Mouse (Mus musculus) retina, postnatal 7 days (tissue): ENCODE measurements around the gene Proser3.

Source experiments
- DNase-seq: peaks from one replicate; pipeline ENCODE4 v3.0.0-alpha.2; 2012; ENCODE audit warnings: low read depth, low spot score

Gene Proser3

GRCm38 (mm10) chr7:30552102-30553020, at the start of gene Proser3, which contains the start of gene Hspb6:
Gene Proser3, minus strand, starts transcription at chr7:30552299.
Gene Hspb6, plus strand, starts transcription at chr7:30552178.
- DNase-seq = peak; percentile 91

GRCm38 (mm10) chr7:30600651-30601050, 48.6 kb upstream of the Proser3 start:
- no peak for DNase-seq

- peak; percentile 83 for DNase-seq
Measured at GRCm38 (mm10) chr7:30599933-30600353, 47.8 kb upstream of the Proser3 start.

- DNase-seq = no peak
Measured at GRCm38 (mm10) chr7:30598786-30599185, 46.7 kb upstream of the Proser3 start, which contains the start of gene Zbtb32. Gene Zbtb32, minus strand, starts transcription at chr7:30598909.

DNA sequence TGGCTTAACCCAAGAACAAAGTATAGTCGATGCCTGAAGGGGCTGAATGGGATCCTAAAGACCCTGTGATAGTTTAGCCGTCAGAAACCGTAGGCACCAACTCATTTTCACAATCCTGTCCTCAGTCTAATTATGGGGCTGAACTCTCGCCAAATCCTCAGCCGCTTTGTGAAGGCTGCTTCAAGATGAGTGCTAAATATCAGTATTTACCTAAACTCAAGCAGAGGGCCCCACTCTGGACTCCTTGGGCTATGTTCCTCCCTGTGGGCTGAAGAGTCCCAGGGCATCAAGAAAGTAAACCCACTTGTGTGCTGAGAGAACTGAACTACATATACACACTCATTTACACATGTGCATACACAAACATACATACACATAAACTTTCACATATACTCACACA, 44.7 kb upstream of the Proser3 start:
- no peak for DNase-seq

- DNase-seq = no peak
Measured at GRCm38 (mm10) chr7:30596093-30596492, 44.0 kb upstream of the Proser3 start.

DNA sequence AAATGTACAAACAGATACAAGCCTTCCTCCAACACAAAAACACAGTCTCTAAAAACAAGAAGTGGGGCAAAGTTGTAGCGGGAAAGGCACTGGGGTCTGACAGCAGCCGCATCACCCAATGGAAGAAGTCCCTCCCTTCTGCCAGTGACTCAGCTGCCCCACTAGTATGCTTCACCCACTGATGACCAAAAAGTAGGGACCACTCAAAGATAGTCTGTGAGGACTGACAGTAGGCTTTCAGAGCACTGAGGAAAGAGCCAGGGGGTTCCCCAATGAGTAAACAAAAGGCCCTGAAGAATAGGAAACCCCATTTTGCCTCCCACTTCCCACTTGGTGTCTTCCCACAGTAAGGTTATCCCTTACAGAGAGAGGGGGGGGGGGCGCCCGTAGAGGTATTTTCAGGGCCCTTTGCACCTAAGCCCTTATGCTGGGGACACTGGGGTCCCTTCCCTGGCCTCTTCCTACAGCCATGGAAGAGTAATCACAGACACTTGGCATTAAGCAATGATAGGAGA, 42.5 kb upstream of the Proser3 start:
- no peak for DNase-seq

DNA sequence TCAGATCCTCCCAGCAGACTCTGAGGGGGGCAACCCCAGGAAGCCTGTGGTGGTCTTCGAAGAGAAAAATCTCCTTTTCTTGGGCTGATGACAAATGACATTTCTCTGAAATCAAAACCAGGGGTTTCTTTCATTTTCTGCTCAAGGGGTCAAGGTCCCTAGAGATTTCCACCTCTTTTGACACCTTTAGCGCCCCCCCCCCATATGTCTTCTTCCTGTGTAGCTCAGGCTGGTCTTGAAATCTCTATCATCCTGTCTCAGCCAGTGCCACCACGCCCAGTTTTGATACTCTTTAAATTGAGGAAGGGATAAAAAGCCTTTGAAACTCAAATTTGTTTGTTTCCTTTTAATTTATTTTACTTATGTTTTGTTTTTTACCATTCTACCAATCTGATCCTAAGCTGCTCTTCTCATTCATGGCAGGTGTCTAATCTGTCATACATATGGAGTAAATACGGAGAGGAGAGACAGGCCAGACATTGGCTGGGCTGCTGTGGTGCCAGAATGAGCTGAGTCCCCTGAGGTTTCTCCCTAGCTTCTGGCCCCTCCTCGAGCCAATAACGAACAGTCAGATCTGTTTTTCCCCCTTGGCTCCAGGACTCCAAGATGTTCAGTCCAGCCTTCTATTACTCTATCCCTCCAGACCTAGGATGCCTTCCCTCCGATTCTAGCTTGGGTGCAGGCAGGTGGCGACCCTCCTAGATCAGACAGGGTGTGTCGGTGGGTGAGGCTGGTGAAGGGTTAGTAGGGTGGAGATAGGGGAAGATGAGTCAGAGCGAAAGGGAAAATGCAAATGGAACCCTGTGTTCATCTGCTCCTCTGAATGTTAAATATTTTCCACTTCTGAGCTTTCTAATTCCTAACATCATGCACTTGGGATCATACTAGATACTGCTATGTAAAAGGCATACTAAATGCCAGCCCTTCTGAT, 41.7 kb upstream of the Proser3 start:
- no peak for DNase-seq

DNA sequence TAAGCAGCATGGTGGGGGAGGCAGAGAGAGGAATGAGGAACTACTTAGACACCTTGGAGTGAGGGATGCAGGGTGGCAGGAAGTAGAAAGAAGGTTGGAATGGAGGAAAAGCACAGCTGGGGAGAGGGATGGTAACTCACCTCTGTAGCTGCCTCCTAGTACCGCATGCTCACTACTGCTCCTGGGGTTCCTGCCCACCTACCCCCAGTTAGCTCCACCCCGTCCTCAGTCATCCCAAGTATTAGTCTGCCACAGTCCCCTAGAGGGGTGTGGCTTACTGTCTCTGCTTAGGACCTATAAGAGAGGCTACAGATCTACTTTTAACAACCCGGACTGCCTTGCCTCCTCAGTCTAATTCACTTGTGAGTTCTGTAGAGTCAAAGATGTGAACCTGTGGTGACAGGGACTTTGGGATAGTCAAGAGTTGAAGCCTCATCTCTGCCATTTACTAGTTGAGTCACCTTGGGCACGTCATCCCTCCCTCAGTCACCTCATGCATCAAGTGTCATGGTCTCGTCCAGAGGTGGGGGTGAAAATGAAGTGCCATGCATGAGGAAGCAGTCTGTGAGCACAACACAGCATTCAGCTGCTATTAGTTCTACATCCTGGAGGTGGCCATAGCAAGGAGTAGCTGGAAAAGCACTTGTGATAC, 40.8 kb upstream of the Proser3 start:
- DNase-seq = no peak

GRCm38 (mm10) chr7:30591605-30591951, 39.5 kb upstream of the Proser3 start:
- no peak for DNase-seq

DNA sequence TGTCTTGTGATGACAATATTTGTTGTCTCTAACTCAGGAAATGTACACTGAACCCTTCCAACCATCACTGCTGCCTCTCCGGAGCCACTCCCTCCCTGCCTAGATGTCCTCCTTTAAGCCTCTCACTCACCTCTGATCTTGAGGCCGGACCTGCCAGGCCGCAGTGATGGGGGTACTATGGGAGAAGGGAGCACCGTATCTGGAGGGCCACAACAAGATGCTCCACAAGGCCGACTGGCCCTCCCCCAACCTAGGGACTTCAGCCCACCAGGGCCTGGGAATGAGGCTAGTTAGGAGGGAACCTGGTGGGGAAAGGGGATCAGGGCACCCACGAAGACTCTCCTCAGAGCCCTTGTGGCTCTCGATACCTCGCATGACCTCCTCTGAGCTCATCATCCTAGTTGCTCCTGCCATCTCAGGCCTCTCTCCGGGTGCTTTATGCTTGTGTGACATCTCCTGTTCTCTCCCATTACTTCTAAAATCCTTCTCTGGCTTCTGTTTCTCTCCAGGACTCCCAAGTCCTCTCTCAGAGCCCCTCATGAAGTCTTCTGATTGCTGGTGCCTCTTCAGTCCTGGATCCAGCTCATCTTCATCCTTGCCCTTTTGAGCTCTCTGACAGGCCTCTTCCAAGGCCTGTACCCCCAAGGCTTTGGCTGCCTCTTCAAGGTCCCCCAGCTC, 39.0 kb upstream of the Proser3 start:
- DNase-seq = no peak

DNA sequence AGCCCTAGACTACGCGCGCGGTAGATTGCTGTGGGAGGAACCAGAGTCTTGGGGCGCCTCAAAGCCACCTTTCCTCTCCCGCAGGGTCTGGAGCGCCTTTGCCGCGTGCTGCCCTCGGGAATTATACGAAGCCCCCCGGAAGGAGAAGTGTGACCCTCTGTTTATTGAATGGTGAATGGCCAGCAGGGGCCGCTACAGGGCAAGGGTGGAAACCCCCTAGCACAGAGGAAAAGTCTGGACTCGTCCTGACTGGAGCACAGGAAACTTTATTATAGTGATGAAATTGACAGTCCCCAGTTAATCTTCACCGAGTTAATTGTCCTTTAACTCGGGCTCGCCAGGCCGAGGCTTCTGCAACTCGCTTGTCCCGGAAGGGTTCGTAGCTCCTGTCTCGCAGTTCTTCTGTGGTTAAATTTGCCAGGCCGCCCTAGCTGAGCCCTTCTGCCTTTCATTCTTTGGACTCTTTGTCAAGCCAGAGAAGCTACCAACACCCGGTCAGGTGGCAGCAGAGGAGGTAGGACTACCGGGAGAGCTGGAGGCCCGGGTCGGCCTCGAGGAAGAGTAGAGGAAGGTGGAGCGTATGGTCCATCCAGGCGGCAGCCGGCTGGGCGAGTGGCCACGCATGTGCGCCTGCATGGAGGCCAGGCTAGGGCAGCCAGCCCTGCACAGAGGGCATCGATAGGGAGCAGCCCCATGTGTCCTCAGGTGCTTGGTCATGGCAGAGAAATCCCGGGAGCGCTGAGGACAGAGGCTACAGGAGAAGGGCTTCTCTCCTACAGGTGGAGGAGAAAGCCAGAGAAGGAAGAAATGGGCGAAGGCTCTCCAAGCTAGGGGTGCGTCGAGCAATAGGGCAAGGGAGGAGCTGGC, 37.6 kb upstream of the Proser3 start:
- peak; percentile 82 for DNase-seq

- peak; percentile 93 for DNase-seq
Measured at GRCm38 (mm10) chr7:30588676-30589434, 36.8 kb upstream of the Proser3 start, which contains the start of gene Kmt2b. Gene Kmt2b, minus strand, starts transcription at chr7:30588726.

- DNase-seq = peak; percentile 14
Measured at GRCm38 (mm10) chr7:30587842-30588667, 36.0 kb upstream of the Proser3 start.

GRCm38 (mm10) chr7:30586455-30587020, 34.4 kb upstream of the Proser3 start:
- no peak for DNase-seq

DNA sequence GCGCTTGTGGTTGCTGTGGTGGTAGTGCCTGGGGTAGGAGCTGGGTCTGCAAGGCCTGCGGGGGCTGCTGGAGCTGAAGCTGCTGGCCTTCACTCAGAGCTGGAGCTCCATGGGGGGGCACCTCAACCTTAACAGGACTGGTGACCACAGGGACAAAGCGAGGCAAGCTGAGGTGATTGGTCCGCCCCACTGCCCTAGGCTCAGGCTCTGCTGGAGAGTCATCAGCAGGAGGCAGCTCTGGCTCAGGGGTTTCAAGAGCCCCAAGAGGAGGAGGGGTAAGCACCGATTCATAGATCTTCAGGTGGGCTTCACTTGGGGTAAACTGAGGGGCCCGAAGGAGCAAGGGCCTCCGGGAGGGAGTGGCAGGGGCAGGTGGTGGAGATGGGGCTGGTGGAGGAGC, 33.1 kb upstream of the Proser3 start:
- no peak for DNase-seq

DNA sequence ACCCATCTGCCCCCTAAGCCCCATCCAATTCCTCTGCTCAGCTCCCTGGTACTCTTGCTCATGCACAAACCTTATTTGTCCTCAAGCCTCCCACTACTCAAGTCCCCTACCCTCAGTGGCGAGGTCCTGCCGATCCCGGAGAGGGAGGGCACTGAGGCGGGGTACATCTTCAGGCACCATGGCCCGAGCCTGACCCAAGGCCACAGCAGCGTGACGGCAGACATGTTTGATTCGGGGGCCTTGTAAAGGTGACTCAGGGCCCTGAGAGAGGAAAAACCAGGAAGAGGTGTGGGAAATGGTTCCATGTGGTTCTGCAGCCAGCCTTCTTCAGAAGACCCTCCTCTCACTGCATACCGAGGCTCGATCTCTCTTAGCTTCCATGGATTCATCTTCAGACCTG, 32.2 kb upstream of the Proser3 start:
- DNase-seq = no peak

GRCm38 (mm10) chr7:30581547-30581946, 29.4 kb upstream of the Proser3 start:
- no peak for DNase-seq
